Mouse (Mus musculus) ES-E14 (cell line): Measurements from ENCODE around the gene Spag4.

Source experiments
- CHD2 ChIP-seq: IDR thresholded peaks from 2 replicates; pipeline ENCODE4 v1.6.1; 2014; ENCODE audit warnings: mild to moderate bottlenecking, low read depth, low read length, inconsistent platforms
- MAFK ChIP-seq: IDR thresholded peaks from 2 replicates; pipeline ENCODE4 v1.6.1; 2014; ENCODE audit warnings: mild to moderate bottlenecking, low read depth, low read length, inconsistent platforms; ENCODE audit not compliant: insufficient read depth
- ZNF384 ChIP-seq: IDR thresholded peaks from 2 replicates; pipeline ENCODE4 v1.6.1; 2012; ENCODE audit warnings: low read depth, low read length, inconsistent platforms

GRCm38 (mm10) chr2:156039390-156039789, 25.6 kb upstream of the Spag4 start:
- TF ChIP-seq ZNF384 (no peak), CHD2 (no peak), MAFK (no peak)
